Comparison of ENCODE assay signal across 22 mouse cellular contexts in genomic region chr16:7145505-7145904, GRCm38 (mm10).
A peak's percentile ranks its signal among the peaks of the same experiment; 100 is the strongest.
DNase-seq lines count a peak whose midpoint lies in the region; ATAC-seq and TF ChIP-seq lines count a peak whose summit lies in the region.
"Had no signal": no experiment of that assay in that cellular context is flagged by ENCODE, and none has a peak within 500 bp of the region (broad histone marks: within the 10 kb centered on the region; RNA-seq: fewer than 3 reads in every experiment).

No protein-coding gene starts in this region.

- peaks cover 40% of the 10 kb centered on the region for H3K4me1 ChIP-seq in hindbrain, embryonic 16.5 days (ENCODE audit: control insufficient read depth, insufficient read depth, low read depth, low read length)
- peaks cover 19% of the 10 kb centered on the region; the same call in 1 of the 2 replicates for H3K4me1 ChIP-seq in midbrain, postnatal 0 days (ENCODE audit: insufficient read depth, low read length)

- no peak for TF ChIP-seq CTCF in brain, embryonic 14.5 days (IDR thresholded peaks at IDR 0.05; ENCODE audit: borderline replicate concordance, extremely low read depth, insufficient read depth, insufficient read length)
- TF ChIP-seq CTCF in midbrain, postnatal 0 days (IDR thresholded peaks at IDR 0.05), result no peak

- no peaks in the 10 kb centered on the region for H3K27me3 ChIP-seq in hindbrain, embryonic 16.5 days (replicated peaks; ENCODE audit: control insufficient read depth, insufficient read depth, low read length)
- no peaks in the 10 kb centered on the region for H3K27me3 ChIP-seq in midbrain, postnatal 0 days (ENCODE audit: insufficient read depth, low read length)
- H3K27me3 ChIP-seq: embryonic facial prominence, embryonic 15.5 days had no signal

- 31% methylated on average over 10 of the region's 10 CpGs for WGBS in hindbrain, embryonic 16.5 days
- WGBS in midbrain, postnatal 0 days, result 34% methylated on average over 10 of the region's 10 CpGs

- 0 out of 2 replicates have a peak overlapping the region, but pooled peaks have one; percentile 3 for H3K27ac ChIP-seq in hindbrain, embryonic 16.5 days (ENCODE audit: low read depth, low read length)
- H3K27ac ChIP-seq in midbrain, postnatal 0 days (ENCODE audit: low read depth, low read length), result 0 out of 2 replicates have a peak overlapping the region, but pooled peaks have one; percentile 12
- H3K27ac ChIP-seq: embryonic facial prominence, embryonic 15.5 days; left cerebral cortex, adult 2 months had no signal

- H3K36me3 ChIP-seq in hindbrain, embryonic 16.5 days (ENCODE audit: control insufficient read depth, insufficient read depth, low read length), result no peaks in the 10 kb centered on the region
- no peaks in the 10 kb centered on the region for H3K36me3 ChIP-seq in midbrain, postnatal 0 days (ENCODE audit: insufficient read depth, low read length)
- H3K36me3 ChIP-seq: embryonic facial prominence, embryonic 15.5 days had no signal

- no peak overlapping the region for H3K9ac ChIP-seq in hindbrain, embryonic 16.5 days (ENCODE audit: low read depth, low read length)
- no peak overlapping the region for H3K9ac ChIP-seq in midbrain, postnatal 0 days (replicated peaks; ENCODE audit: low read length, poor library complexity, severe bottlenecking)
- H3K9ac ChIP-seq: embryonic facial prominence, embryonic 15.5 days had no signal

- no peak for TF ChIP-seq POLR2A in brain, embryonic 14.5 days (IDR thresholded peaks at IDR 0.05; ENCODE audit: borderline replicate concordance, extremely low read depth, insufficient read depth, insufficient read length, poor library complexity, severe bottlenecking)

- no peak overlapping the region for H3K4me3 ChIP-seq in hindbrain, embryonic 16.5 days (ENCODE audit: low read length)
- no peak overlapping the region for H3K4me3 ChIP-seq in midbrain, postnatal 0 days (ENCODE audit: low read depth, low read length)
- H3K4me3 ChIP-seq: embryonic facial prominence, embryonic 15.5 days; left cerebral cortex, adult 2 months had no signal

- H3K4me2 ChIP-seq in hindbrain, embryonic 16.5 days (ENCODE audit: low read length), result no peak overlapping the region
- H3K4me2 ChIP-seq in midbrain, postnatal 0 days (ENCODE audit: low read depth, low read length, poor library complexity, severe bottlenecking), result no peak overlapping the region
- H3K4me2 ChIP-seq: embryonic facial prominence, embryonic 15.5 days had no signal

- no peaks in the 10 kb centered on the region for H3K9me3 ChIP-seq in hindbrain, embryonic 16.5 days (ENCODE audit: control insufficient read depth, low read length)
- H3K9me3 ChIP-seq in midbrain, postnatal 0 days (ENCODE audit: low read length), result no peaks in the 10 kb centered on the region
- H3K9me3 ChIP-seq: embryonic facial prominence, embryonic 15.5 days had no signal

- DNase-seq in Muller cell, postnatal 12 days (ENCODE audit: inconsistent ontology term), result peak; percentile 7
- DNase-seq in brain, embryonic 14.5 days (ENCODE audit: low read depth), result peak; percentile 32
- no peak for DNase-seq in midbrain, postnatal 0 days (ENCODE audit: low spot score)
- DNase-seq in embryo, embryonic 10 days (ENCODE audit: low spot score), result no peak
- DNase-seq in adrenal gland, adult 8-10 months, result no peak
- DNase-seq in thymus, postnatal 25 days, result no peak
- DNase-seq in ovary, adult 18-20 months (ENCODE audit: low spot score), result no peak
- DNase-seq: adrenal gland, postnatal 14 days; cerebellum, adult 11 months; cerebellum, postnatal 14 days; embryo, embryonic 11 days; gastrocnemius, postnatal 36 days; kidney, adult 8-10 months; kidney, postnatal 14 days; left cerebral cortex, postnatal 4 days; liver; spleen, adult 18-20 months; thymus, postnatal 4 days had no signal

- no peak for ATAC-seq in hindbrain, embryonic 16.5 days
- ATAC-seq in midbrain, postnatal 0 days (ENCODE audit: low FRiP score), result no peak
- ATAC-seq: lung, postnatal 0 days had no signal

Comparison
In these comparisons a context has a peak if more than half of its experiments do, and no peak if none do; other contexts are left out.
1. DNase-seq: peak in Muller cell, postnatal 12 days (single experiment) and brain, embryonic 14.5 days (single experiment); none in midbrain, postnatal 0 days (single experiment), embryo, embryonic 10 days (single experiment), adrenal gland, adult 8-10 months (single experiment), thymus, postnatal 25 days (single experiment) and ovary, adult 18-20 months (single experiment).